Comparison of ENCODE assay signal across 19 mouse cellular contexts in genomic region chr5:85870311-85870710, GRCm38 (mm10).
DNase-seq lines count a peak whose midpoint lies in the region; ATAC-seq and TF ChIP-seq lines count a peak whose summit lies in the region.
"Had no signal": no experiment of that assay in that cellular context is flagged by ENCODE, and none has a peak within 500 bp of the region (broad histone marks: within the 10 kb centered on the region; RNA-seq: fewer than 3 reads in every experiment).

No protein-coding gene starts in this region.

- H3K4me3 ChIP-seq in hindbrain, embryonic 15.5 days: no peak overlapping the region
- no peak overlapping the region for H3K4me3 ChIP-seq in hindbrain, embryonic 10.5 days
- no peak overlapping the region for H3K4me3 ChIP-seq in midbrain, embryonic 14.5 days (replicated peaks; ENCODE audit: low read depth, low read length)
- H3K4me3 ChIP-seq in midbrain, embryonic 15.5 days: no peak overlapping the region
- H3K4me3 ChIP-seq in neural tube, embryonic 15.5 days (replicated peaks): 0 out of 2 replicates have a peak overlapping the region, but pooled peaks have one; percentile 8
- H3K4me3 ChIP-seq: embryonic facial prominence, embryonic 10.5 days; forebrain, embryonic 10.5 days; gastrocnemius, adult 2 months; heart, embryonic 12.5 days had no signal

- H3K27ac ChIP-seq in hindbrain, embryonic 15.5 days (replicated peaks): no peak overlapping the region
- no peak overlapping the region for H3K27ac ChIP-seq in hindbrain, embryonic 10.5 days
- H3K27ac ChIP-seq in midbrain, embryonic 14.5 days (replicated peaks; ENCODE audit: low read depth, low read length): no peak overlapping the region
- no peak overlapping the region for H3K27ac ChIP-seq in midbrain, embryonic 15.5 days
- 0 out of 2 replicates have a peak overlapping the region, but pooled peaks have one; percentile 45 for H3K27ac ChIP-seq in neural tube, embryonic 15.5 days (replicated peaks)
- H3K27ac ChIP-seq: embryonic facial prominence, embryonic 10.5 days; forebrain, embryonic 10.5 days; gastrocnemius, adult 2 months had no signal

- no peaks in the 10 kb centered on the region for H3K4me1 ChIP-seq in hindbrain, embryonic 15.5 days (replicated peaks)
- H3K4me1 ChIP-seq in hindbrain, embryonic 10.5 days (replicated peaks): no peaks in the 10 kb centered on the region
- H3K4me1 ChIP-seq in midbrain, embryonic 14.5 days (ENCODE audit: control insufficient read depth, insufficient read depth, low read length): no peaks in the 10 kb centered on the region
- H3K4me1 ChIP-seq in midbrain, embryonic 15.5 days: no peaks in the 10 kb centered on the region
- H3K4me1 ChIP-seq in neural tube, embryonic 15.5 days: no peaks in the 10 kb centered on the region
- H3K4me1 ChIP-seq: embryonic facial prominence, embryonic 10.5 days; forebrain, embryonic 10.5 days had no signal

- no peaks in the 10 kb centered on the region for H3K27me3 ChIP-seq in hindbrain, embryonic 15.5 days
- no peaks in the 10 kb centered on the region for H3K27me3 ChIP-seq in hindbrain, embryonic 10.5 days (ENCODE audit: insufficient read depth, poor library complexity, severe bottlenecking)
- no peaks in the 10 kb centered on the region for H3K27me3 ChIP-seq in midbrain, embryonic 14.5 days (ENCODE audit: control insufficient read depth, insufficient read depth, low read length)
- no peaks in the 10 kb centered on the region for H3K27me3 ChIP-seq in midbrain, embryonic 15.5 days (replicated peaks)
- H3K27me3 ChIP-seq in neural tube, embryonic 15.5 days (replicated peaks): no peaks in the 10 kb centered on the region
- H3K27me3 ChIP-seq: CH12.LX; heart, embryonic 12.5 days; Patski had no signal

- H3K9me3 ChIP-seq in hindbrain, embryonic 15.5 days: no peaks in the 10 kb centered on the region
- no peaks in the 10 kb centered on the region for H3K9me3 ChIP-seq in hindbrain, embryonic 10.5 days
- H3K9me3 ChIP-seq in midbrain, embryonic 14.5 days (ENCODE audit: control insufficient read depth, low read length): no peaks in the 10 kb centered on the region
- no peaks in the 10 kb centered on the region for H3K9me3 ChIP-seq in midbrain, embryonic 15.5 days
- no peaks in the 10 kb centered on the region for H3K9me3 ChIP-seq in neural tube, embryonic 15.5 days (replicated peaks)
- H3K9me3 ChIP-seq: embryonic facial prominence, embryonic 10.5 days; forebrain, embryonic 10.5 days; heart, embryonic 12.5 days had no signal

- no peak overlapping the region for H3K9ac ChIP-seq in hindbrain, embryonic 15.5 days
- H3K9ac ChIP-seq in midbrain, embryonic 14.5 days (replicated peaks; ENCODE audit: low read length): no peak overlapping the region
- no peak overlapping the region for H3K9ac ChIP-seq in midbrain, embryonic 15.5 days
- H3K9ac ChIP-seq in neural tube, embryonic 15.5 days (replicated peaks): no peak overlapping the region
- H3K9ac ChIP-seq: heart, embryonic 12.5 days had no signal

- TF ChIP-seq POLR2A in brain, embryonic 14.5 days (IDR thresholded peaks at IDR 0.05; ENCODE audit: borderline replicate concordance, extremely low read depth, insufficient read depth, insufficient read length, poor library complexity, severe bottlenecking): no peak

- 78% methylated on average over 8 of the region's 8 CpGs for WGBS in hindbrain, embryonic 15.5 days
- WGBS in hindbrain, embryonic 10.5 days: 90% methylated on average over 8 of the region's 8 CpGs
- WGBS in midbrain, embryonic 14.5 days: 81% methylated on average over 8 of the region's 8 CpGs
- WGBS in midbrain, embryonic 15.5 days: 79% methylated on average over 8 of the region's 8 CpGs
- 42% methylated on average over 8 of the region's 8 CpGs for WGBS in neural tube, embryonic 15.5 days

- no peak for TF ChIP-seq CTCF in brain, embryonic 14.5 days (IDR thresholded peaks at IDR 0.05; ENCODE audit: borderline replicate concordance, extremely low read depth, insufficient read depth, insufficient read length)

- H3K36me3 ChIP-seq in hindbrain, embryonic 15.5 days: no peaks in the 10 kb centered on the region
- no peaks in the 10 kb centered on the region for H3K36me3 ChIP-seq in hindbrain, embryonic 10.5 days
- H3K36me3 ChIP-seq in midbrain, embryonic 14.5 days (ENCODE audit: control insufficient read depth, insufficient read depth, low read length): no peaks in the 10 kb centered on the region
- no peaks in the 10 kb centered on the region for H3K36me3 ChIP-seq in midbrain, embryonic 15.5 days (replicated peaks)
- no peaks in the 10 kb centered on the region for H3K36me3 ChIP-seq in neural tube, embryonic 15.5 days
- H3K36me3 ChIP-seq: embryonic facial prominence, embryonic 10.5 days; forebrain, embryonic 10.5 days; heart, embryonic 12.5 days had no signal

- no peak for ATAC-seq in hindbrain, embryonic 15.5 days (ENCODE audit: low FRiP score, low read depth)
- no peak for ATAC-seq in midbrain, embryonic 14.5 days (ENCODE audit: low FRiP score, low TSS enrichment)
- no peak for ATAC-seq in midbrain, embryonic 15.5 days (replicated peaks)
- ATAC-seq in neural tube, embryonic 15.5 days (ENCODE audit: low FRiP score): peak; percentile 81
- ATAC-seq: activated CD4-positive, CD25-positive, alpha-beta regulatory T cell, adult 4 months; forebrain, embryonic 16.5 days; inflammation-experienced regulatory T-cells, adult 6 months; Patski had no signal

- H3K4me2 ChIP-seq in hindbrain, embryonic 15.5 days: peak overlapping the region; percentile 15; the same call in 1 of the 2 replicates
- H3K4me2 ChIP-seq in midbrain, embryonic 14.5 days (ENCODE audit: low read length): no peak overlapping the region
- H3K4me2 ChIP-seq in midbrain, embryonic 15.5 days: no peak overlapping the region
- peak overlapping the region; percentile 40 for H3K4me2 ChIP-seq in neural tube, embryonic 15.5 days

- no peak for DNase-seq in hindbrain, embryonic 10.5 days (ENCODE audit: low spot score)
- DNase-seq in midbrain, embryonic 14.5 days: peak; percentile 1
- DNase-seq in brain, embryonic 14.5 days (ENCODE audit: low read depth): peak; percentile 20
- DNase-seq: adrenal gland, postnatal 25 days; cerebellum, adult 2 months; cerebellum, postnatal 10 days; gastrocnemius, adult 2 months; gastrocnemius, postnatal 25 days had no signal

Comparison
In these comparisons a context has a peak if more than half of its experiments do, and no peak if none do; other contexts are left out.
1. H3K4me2 ChIP-seq: peak in hindbrain, embryonic 15.5 days (single experiment) and neural tube, embryonic 15.5 days (single experiment); none in midbrain, embryonic 14.5 days (single experiment) and midbrain, embryonic 15.5 days (single experiment).